Mouse (Mus musculus) large intestine, adult 2 months (tissue): Measurements from ENCODE around the gene Rtbdn. TPM values are rescaled to one million over a fixed set of nuclear protein-coding genes. Genes with fewer than 3 reads are reported as not detected.
"Not testable (repeated sequence)": the region's sequence is repeated elsewhere in the genome, so short reads cannot be mapped to it uniquely, and the experiment has no call there.

Experiments used
- DNase-seq: peaks from one replicate; pipeline ENCODE4 v3.0.0-alpha.2; 2012; ENCODE audit warnings: low read depth, low spot score
- WGBS: fragments of 180-500 bp; shearing (Covaris S2); methylation state at CpG from one replicate; pipeline ENCODE4 v1.1.7; 2018; 5-methylcytosine and 5-hydroxymethylcytosine counted together
- polyA plus RNA-seq: library from polyadenylated mRNA; depleted of rRNA; stranded (reverse); fragments of >200 nt; gene quantifications from 2 replicates; pipeline ENCODE4 v1.2.3, GENCODE M21; 2012; rRNA removed

The Rtbdn gene
- not detected in 2 replicates for polyA plus RNA-seq

GRCm38 (mm10) chr8:84946528-84947240, at the start of gene Rtbdn:
Gene Rtbdn, plus strand, starts transcription at chr8:84946991.
- no peak for DNase-seq
- 17% methylated on average over 17 of the region's 17 CpGs for WGBS

GRCm38 (mm10) chr8:84901071-84901470, 45.7 kb upstream of the Rtbdn start:
- no peak for DNase-seq

GRCm38 (mm10) chr8:84901752-84902151, 45.0 kb upstream of the Rtbdn start, which contains the start of gene Klf1:
Gene Klf1, plus strand, starts transcription at chr8:84901928.
- WGBS = 78% methylated on average over 3 of the region's 3 CpGs

More at GRCm38 (mm10) chr8:84901071-84901470, 45.7 kb upstream of the Rtbdn start:
- WGBS = 82% methylated on average over 4 of the region's 4 CpGs

GRCm38 (mm10) chr8:84902367-84902919, 44.3 kb upstream of the Rtbdn start:
- no peak for DNase-seq
- 6% methylated on average over 24 of the region's 24 CpGs for WGBS

More at GRCm38 (mm10) chr8:84901752-84902151, 45.0 kb upstream of the Rtbdn start, which contains the start of gene Klf1:
- no peak for DNase-seq

- DNase-seq = peak; percentile 44
- under 1% methylated on average over 68 of the region's 68 CpGs for WGBS
These were observed 43.7 kb upstream of the Rtbdn start for GRCm38 (mm10) chr8:84902920-84903661.

GRCm38 (mm10) chr8:84904351-84904750, 42.4 kb upstream of the Rtbdn start:
- 86% methylated on average over 7 of the region's 7 CpGs for WGBS
- DNase-seq = no peak

- 94% methylated on average over 9 of the region's 9 CpGs for WGBS
These were observed 39.8 kb upstream of the Rtbdn start for GRCm38 (mm10) chr8:84907037-84907436.

GRCm38 (mm10) chr8:84907493-84907892, 39.3 kb upstream of the Rtbdn start:
- no peak for DNase-seq
- WGBS = 66% methylated on average over 8 of the region's 8 CpGs

More at GRCm38 (mm10) chr8:84907037-84907436, 39.8 kb upstream of the Rtbdn start:
- no peak for DNase-seq

- DNase-seq = not testable (repeated sequence)
- WGBS = 14% methylated on average over 7 of the region's 7 CpGs
These were observed 38.8 kb upstream of the Rtbdn start for GRCm38 (mm10) chr8:84907979-84908378.

- DNase-seq = peak; percentile 85
- WGBS = 1% methylated on average over 45 of the region's 45 CpGs
These were observed 38.2 kb upstream of the Rtbdn start, which contains the start of gene Dnase2a for GRCm38 (mm10) chr8:84908421-84909161. Gene Dnase2a, plus strand, starts transcription at chr8:84908560.

- no peak for DNase-seq
- WGBS = 48% methylated on average over 20 of the region's 20 CpGs
These were observed 37.5 kb upstream of the Rtbdn start for GRCm38 (mm10) chr8:84909162-84909767.

- DNase-seq = no peak
- WGBS = 56% methylated on average over 5 of the region's 5 CpGs
These were observed 36.8 kb upstream of the Rtbdn start for GRCm38 (mm10) chr8:84909949-84910348.

GRCm38 (mm10) chr8:84910551-84910950, 36.2 kb upstream of the Rtbdn start:
- WGBS = 88% methylated on average over 6 of the region's 6 CpGs
- no peak for DNase-seq

GRCm38 (mm10) chr8:84911854-84912253, 34.9 kb upstream of the Rtbdn start:
- DNase-seq = no peak
- WGBS = 94% methylated on average over 9 of the region's 9 CpGs

- 40% methylated on average over 27 of the region's 27 CpGs for WGBS
- DNase-seq = no peak
These were observed 34.4 kb upstream of the Rtbdn start for GRCm38 (mm10) chr8:84912391-84912790.

- peak; percentile 73 for DNase-seq
- under 1% methylated on average over 55 of the region's 55 CpGs for WGBS
These were observed 33.8 kb upstream of the Rtbdn start for GRCm38 (mm10) chr8:84912895-84913501.

GRCm38 (mm10) chr8:84913502-84913900, 33.3 kb upstream of the Rtbdn start:
- 4% methylated on average over 9 of the region's 9 CpGs for WGBS
- DNase-seq = no peak

- no peak for DNase-seq
- 27% methylated on average over 4 of the region's 4 CpGs for whole genome bisulfite sequencing
These were observed 32.8 kb upstream of the Rtbdn start for GRCm38 (mm10) chr8:84913960-84914359.

GRCm38 (mm10) chr8:84915269-84915668, 31.5 kb upstream of the Rtbdn start:
- DNase-seq = no peak
- 91% methylated on average over 8 of the region's 8 CpGs for WGBS
